Mouse (Mus musculus): ENCODE measurements around the gene Adgrl3.

The Adgrl3 gene

DNA sequence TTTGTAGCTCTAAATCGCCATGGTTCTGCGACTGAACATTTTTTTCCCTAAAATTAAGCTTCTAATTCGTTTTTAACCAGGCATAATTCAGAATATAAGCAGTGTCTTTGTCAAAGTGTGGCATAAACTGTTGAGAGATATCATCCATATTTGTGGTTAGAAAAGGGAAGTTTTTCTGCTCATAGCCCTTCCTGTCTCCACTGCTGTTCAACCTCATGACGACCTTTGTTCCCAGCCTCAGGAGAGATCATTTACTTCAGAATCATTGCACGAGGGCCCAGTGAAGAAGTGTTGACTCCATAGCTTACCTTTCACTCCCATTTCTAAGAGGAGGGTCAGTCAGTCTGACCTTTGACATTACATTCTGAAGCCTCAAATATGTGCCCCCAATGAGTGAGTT lies 56.4 kb downstream of the Adgrl3 start:
- no peak for DNase-seq

DNA sequence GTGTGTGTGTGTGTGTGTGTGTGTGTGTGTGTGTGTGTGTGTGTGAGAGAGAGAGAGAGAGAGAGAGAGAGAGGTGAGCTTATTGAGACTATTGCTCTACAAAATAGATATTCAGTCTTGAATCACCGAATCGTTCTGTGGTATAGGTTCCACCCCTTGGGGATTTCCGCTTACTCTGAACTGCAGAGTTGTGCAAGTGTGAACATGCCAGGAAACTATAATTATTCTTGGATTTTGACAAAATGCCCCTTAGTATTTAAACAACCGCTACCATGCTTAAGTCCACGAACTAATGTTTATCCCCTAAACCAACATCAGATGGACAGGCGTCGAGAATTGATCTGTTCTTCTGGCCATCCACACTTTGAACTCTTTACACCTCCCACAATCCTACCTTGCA lies 57.1 kb downstream of the Adgrl3 start:
- DNase-seq: no peak

- no peak for DNase-seq
These were observed 58.1 kb downstream of the Adgrl3 start for GRCm38 (mm10) chr5:81077990-81078389.

- DNase-seq: no peak
These were observed 63.9 kb downstream of the Adgrl3 start for GRCm38 (mm10) chr5:81083698-81084360.

DNA sequence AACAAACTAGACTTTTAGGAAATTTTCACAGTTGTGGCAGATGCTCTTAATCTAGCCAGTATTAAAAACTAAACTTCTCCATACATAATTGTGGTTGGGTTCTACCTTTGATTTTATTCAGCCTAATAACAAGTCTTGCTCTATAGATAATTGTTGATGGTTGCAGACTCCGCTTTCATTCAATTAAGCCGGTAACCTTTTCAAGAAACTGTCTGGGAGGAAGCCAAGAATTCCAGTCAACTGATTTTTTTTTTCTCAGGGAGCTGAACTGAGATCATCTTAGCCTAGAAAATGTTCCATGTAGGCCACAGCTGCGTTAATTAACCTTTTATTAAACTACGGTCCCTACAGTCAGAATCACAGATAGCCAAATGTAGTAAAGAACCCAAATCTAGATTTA lies 65.2 kb downstream of the Adgrl3 start:
- DNase-seq: no peak

DNA sequence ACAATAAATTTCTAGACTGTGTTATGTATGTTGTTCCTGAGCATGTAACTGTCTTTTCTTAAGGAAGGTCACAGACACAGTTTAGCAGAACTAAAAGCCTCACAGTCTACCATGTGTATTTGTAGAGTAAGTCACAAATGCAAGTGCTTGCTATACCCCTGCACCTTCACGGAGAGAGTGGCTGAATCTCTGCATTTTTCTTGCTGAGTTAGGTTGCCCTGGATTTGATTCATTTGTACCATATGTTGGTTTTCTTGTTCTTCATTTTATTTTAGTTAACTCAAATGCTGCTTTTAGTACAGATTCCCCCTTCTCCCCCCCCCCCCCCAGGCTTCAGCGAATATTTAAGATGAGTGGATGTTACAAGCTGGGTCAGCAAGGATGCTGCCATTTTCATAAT lies 68.7 kb downstream of the Adgrl3 start:
- DNase-seq: no peak

DNA sequence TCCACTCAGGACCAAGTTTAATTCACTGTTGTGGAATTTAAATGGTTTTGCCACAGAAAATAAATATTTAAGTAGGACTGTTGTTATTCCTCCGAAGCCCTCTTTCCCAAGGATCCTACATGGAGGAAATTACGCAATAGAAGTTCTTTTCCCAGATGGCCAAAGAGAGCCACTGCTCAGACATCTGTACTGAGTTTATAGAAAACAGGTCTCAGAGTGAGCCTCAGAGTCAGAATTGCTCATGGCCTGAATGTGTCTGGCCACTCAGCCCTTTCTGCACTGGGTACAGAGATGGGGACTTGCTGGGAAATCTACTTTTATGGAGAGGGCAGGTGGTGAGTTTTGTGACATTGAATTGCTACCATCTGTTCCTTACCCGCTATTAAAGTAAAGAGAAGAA lies 74.7 kb downstream of the Adgrl3 start:
- peak; percentile 22 to 25 for DNase-seq

- peak in 1 of 2 experiments; percentile 20 for DNase-seq
These were observed 77.2 kb downstream of the Adgrl3 start for GRCm38 (mm10) chr5:81097131-81097530.

DNA sequence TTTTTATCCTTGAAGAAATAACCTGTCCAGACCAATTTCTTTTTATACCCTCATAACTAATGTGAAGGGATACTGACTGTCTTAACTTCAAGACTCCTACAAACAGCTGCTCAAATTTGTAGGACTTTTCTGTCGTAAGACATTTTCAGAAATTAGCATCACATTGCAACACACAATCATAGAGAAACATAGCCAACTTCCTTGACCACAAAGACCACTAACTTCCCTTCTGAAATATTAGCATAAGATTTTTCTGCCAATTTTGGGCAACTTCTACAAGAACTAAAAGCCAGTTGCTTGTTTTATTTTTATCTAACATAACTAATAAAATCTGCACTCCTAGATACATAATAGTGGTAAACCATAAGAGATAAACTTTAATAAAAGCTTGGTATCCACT lies 87.5 kb downstream of the Adgrl3 start:
- DNase-seq: no peak

GRCm38 (mm10) chr5:81124483-81124882 lies 104.5 kb downstream of the Adgrl3 start:
- DNase-seq: no peak

- no peak for DNase-seq
These were observed 107.7 kb downstream of the Adgrl3 start for GRCm38 (mm10) chr5:81127639-81128038.

DNA sequence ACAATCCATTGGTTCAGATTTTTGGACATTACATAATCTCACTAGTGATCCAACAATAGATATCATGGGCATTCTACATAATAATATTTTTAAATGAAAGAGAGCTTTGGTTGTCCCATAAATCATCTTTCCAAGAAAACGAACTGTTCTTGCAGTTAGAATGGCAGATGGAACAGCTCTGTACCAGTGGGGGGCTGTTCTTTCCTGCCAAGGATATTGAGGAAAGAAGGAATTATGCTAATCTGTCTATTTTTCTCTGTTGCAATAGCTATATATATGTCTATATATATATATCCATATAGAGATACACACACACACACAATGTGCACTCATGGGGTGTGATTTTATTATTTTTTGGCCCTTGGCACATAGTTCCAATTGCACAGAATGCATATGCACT lies 116.5 kb downstream of the Adgrl3 start:
- DNase-seq: peak; percentile 68 to 80

DNA sequence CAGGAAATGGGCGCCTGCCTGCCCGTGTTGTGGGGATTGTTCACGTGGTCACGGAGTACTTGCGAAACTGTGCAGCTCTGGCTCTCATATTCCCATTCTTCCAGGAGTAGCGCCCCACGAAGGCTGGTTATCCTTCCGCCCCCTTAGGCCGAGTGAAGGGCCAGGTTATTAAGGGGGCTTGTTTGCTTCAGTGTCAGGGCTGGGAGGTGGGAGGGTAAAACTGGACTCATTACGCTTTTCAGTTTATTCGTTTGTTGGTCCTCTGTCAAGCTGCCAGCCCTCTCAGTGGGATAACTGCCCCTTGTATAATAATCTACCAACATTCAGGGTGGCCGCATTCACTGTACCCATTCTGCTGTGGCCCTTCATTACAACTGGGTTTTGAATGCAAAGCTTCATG lies 135.9 kb downstream of the Adgrl3 start:
- DNase-seq: peak; percentile 51 to 67

GRCm38 (mm10) chr5:81156281-81156680 lies 136.3 kb downstream of the Adgrl3 start:
- DNase-seq: peak; percentile 67 to 74

DNA sequence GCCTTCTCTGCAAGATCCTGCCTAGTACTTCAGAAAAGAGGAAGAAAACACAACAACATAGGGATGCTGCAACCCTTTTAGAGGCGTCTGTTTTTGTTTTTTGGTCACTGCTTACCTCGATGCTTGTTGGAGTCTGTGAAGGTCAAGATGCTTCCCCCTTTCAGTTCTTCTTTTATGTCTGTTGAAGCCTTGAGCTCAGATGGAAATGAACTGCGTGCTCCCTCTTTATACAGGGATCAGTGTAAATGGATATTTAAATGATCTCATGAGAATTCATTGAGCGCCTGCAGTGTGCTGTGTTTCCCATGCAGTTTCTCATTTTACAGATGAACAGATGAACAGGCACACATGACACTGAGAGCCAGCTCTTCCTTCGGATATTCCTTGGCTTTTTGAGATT lies 136.9 kb downstream of the Adgrl3 start:
- no peak for DNase-seq

DNA sequence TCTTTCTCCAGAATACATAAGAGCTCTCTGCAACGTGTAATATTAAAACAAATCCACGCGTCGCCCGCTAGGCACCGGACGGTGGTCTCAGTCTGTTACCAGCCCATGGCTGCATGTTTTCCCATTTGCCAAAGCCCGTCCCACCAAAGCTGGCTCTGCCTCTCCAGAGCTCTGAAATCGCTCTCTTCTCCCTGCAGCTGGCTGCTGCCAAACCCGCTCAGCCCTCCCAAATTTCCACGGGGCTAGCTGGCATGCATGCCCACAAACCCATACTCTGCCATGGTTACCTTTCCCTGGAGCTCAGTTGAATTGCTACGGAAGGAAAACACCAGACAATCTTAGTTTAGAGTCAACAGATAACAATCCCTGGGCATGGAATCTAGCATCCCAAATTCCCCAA lies 139.1 kb downstream of the Adgrl3 start:
- peak; percentile 19 to 33 for DNase-seq

GRCm38 (mm10) chr5:81160431-81160830 lies 140.5 kb downstream of the Adgrl3 start:
- peak; percentile 30 to 43 for DNase-seq

DNA sequence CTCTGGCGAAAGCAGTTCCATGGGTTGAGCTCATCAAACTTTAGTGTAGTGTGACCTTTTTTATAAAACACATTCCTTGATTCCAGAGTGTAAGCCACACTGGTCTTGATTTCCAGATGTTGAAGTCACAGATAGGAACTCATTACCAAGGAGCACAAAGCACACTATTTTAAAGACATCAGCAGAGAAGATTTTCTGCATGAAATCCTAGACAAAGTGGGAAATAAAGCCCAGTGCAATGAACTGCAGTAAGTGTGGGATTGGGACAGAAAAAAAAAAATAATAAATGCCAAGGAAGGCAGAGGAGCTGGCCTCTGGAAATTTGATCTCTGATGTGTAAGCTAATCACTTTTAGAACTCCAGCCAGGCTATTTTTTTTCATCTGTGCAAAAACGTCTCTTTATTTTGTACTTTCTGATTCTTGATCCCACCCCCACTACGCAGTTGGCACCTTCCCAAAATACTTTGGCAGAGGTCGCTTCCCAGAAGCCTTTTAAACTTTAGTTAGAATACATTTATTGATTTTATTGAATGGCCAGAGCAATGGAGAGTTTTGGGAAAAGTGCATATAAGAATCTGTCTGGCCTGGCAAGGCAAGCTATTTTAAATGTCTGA lies 169.0 kb downstream of the Adgrl3 start:
- no peak for DNase-seq

DNA sequence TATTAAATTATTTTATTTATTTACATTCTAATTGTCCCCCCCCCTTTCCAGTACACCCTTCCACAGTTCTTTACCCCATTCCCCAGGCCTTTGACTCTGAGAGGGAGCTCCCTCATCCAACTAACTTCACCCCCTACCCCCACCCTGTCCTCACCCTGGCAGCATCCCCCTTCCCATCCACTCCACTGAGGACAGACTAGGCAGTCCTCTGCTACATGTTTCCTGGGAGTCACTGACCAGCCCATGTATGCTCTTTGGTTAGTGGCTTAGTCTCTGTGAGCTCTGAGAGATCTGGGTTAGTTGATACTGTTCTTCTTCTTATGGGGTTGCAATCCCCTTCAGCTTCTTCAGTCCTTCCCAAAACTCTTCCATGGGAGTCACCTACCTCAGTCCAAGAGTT lies 180.4 kb downstream of the Adgrl3 start:
- no peak for DNase-seq

DNA sequence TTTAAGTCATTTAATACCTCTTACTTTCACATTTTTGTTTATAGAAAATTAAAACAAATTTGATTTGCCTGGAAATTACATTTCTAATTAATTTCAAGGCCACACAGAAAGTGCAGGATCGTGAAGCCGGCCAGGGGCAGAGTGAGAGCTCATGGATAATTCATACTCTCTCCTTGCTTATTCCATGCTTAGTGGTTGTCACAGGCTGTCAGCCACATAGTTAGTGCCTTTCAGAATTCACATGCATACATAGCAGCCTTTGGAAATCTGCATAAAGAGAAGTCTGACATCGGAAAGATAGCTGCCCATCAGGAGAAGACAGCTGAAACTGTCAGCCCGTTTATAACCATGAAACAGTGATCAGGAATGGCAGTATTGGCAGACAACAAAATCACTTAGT lies 181.9 kb downstream of the Adgrl3 start:
- no peak for DNase-seq

- no peak for DNase-seq
These were observed 198.6 kb downstream of the Adgrl3 start for GRCm38 (mm10) chr5:81218500-81219057.

- no peak for DNase-seq
These were observed 204.5 kb downstream of the Adgrl3 start for GRCm38 (mm10) chr5:81224465-81224864.

DNA sequence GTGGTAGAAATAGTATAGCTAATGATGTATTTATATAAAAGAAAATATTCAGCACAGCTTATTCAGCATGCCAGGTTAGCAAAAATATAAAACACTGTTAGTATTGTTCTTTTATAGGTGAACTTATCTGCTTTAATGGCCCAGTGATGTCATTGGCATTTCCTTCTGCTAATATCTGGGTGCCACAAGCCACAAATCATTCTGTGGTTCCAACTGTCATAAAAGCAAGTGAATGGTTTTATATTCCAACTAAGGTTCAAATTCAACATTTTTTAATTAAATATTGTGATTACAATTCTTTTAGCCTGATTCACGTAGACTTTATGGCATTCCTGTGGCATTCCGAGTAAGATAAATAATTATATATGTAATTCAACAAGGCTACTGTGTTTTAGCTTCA lies 205.5 kb downstream of the Adgrl3 start:
- no peak for DNase-seq

GRCm38 (mm10) chr5:81227256-81227655 lies 207.3 kb downstream of the Adgrl3 start:
- DNase-seq: no peak

- DNase-seq: peak; percentile 37 to 51
These were observed 228.8 kb downstream of the Adgrl3 start for GRCm38 (mm10) chr5:81248724-81249123.

Data from cerebellum, postnatal 25 days (tissue).